Mouse (Mus musculus) left cerebral cortex, adult 2 months (tissue): Measurements from ENCODE around the gene Amigo1. TPM values are rescaled to one million over a fixed set of nuclear protein-coding genes. Genes with fewer than 3 reads are reported as not detected.
A peak's percentile ranks its signal among the peaks of the same experiment; 100 is the strongest.
"Not testable (repeated sequence)": the region's sequence is repeated elsewhere in the genome, so short reads cannot be mapped to it uniquely, and the experiment has no call there.

Experiments used
- DNase-seq, 2 experiments: peaks; one replicate each; pipeline ENCODE4 v3.0.0; 2021 to 2022; ENCODE audit warnings: low spot score in 2 of 2, mixed read lengths in 1 of 2; ENCODE audit errors: extremely low spot score in 1 of 2
- H3K27ac ChIP-seq: fragments of 200-600 bp; 2 replicates; pipeline ENCODE4 v1.8.1; 2022
- H3K4me3 ChIP-seq: fragments of 200-600 bp; 2 replicates; pipeline ENCODE4 v1.8.1; 2022
- CTCF ChIP-seq: fragments of 200-600 bp; IDR thresholded peaks from 2 replicates; pipeline ENCODE4 v1.8.1; 2022; ENCODE audit warnings: antibody characterized with exemption, mild to moderate bottlenecking, moderate library complexity
- intact Hi-C: fragments of 180-260 bp; cut with DNase I; formaldehyde crosslinking; loops from one replicate; pipeline ENCODE4 v1.15.1; 2025
- total RNA-seq, 2 experiments: library from RNA; stranded (reverse); gene quantifications; 2 replicates each; pipeline ENCODE4 v1.2.3; 2021

Gene Amigo1
- total RNA-seq, 2 experiments from 2014 or later: 80.2 to 82.8 TPM

- no peak overlapping the region for H3K27ac ChIP-seq
- H3K4me3 ChIP-seq: no peak overlapping the region
- intact Hi-C loops: no loop called here
- DNase-seq: no peak
- no peak; the same call in 1 of the 2 replicates for TF ChIP-seq CTCF
These were observed 26.3 kb downstream of the Amigo1 start for GRCm38 (mm10) chr3:108212406-108212805.

GRCm38 (mm10) chr3:108214734-108215133 lies 28.6 kb downstream of the Amigo1 start:
- Histone ChIP-seq H3K27ac (no peak overlapping the region), H3K4me3 (no peak overlapping the region)
- no peak for TF ChIP-seq CTCF
- intact Hi-C loops: no loop called here
- DNase-seq: no peak

- Histone ChIP-seq H3K4me3 (no peak overlapping the region), H3K27ac (no peak overlapping the region)
- no peak for DNase-seq
- intact Hi-C loops: no loop called here
- TF ChIP-seq CTCF: no peak
These were observed 34.5 kb downstream of the Amigo1 start for GRCm38 (mm10) chr3:108220661-108221060.

- Histone ChIP-seq H3K27ac (no peak overlapping the region), H3K4me3 (peak overlapping the region; percentile 42)
- TF ChIP-seq CTCF: no peak
- intact Hi-C loops: no loop called here
- DNase-seq: no peak
These were observed 39.8 kb downstream of the Amigo1 start for GRCm38 (mm10) chr3:108225711-108226557.

GRCm38 (mm10) chr3:108226558-108227350 lies 40.6 kb downstream of the Amigo1 start, which contains the start of gene Sypl2:
Gene Sypl2, minus strand, starts transcription at chr3:108226648.
- Histone ChIP-seq H3K27ac (no peak within 1 kb of the TSS), H3K4me3 (peak within 1 kb of the TSS; percentile 42)
- intact Hi-C loops: no loop called here
- DNase-seq: peak in 1 of 2 experiments; percentile 16
- TF ChIP-seq CTCF: no peak

- H3K4me3 ChIP-seq: no peak overlapping the region
- no peak for DNase-seq
- intact Hi-C loops: no loop called here
- TF ChIP-seq CTCF: no peak
- H3K27ac ChIP-seq: no peak overlapping the region
These were observed 41.4 kb downstream of the Amigo1 start for GRCm38 (mm10) chr3:108227521-108227920.

GRCm38 (mm10) chr3:108231646-108232045 lies 45.5 kb downstream of the Amigo1 start:
- TF ChIP-seq CTCF: no peak
- intact Hi-C loops: loop anchor here (2.0 kb wide), 1 partner anchor 21 kb away; the partner anchor contains the start of gene Atxn7l2
- no peak overlapping the region for H3K4me3 ChIP-seq
- no peak overlapping the region for H3K27ac ChIP-seq
- no peak for DNase-seq

- intact Hi-C loops, DNase-seq, H3K4me3 ChIP-seq, H3K27ac ChIP-seq: not testable (repeated sequence)
These were observed 51.5 kb downstream of the Amigo1 start for GRCm38 (mm10) chr3:108237474-108238102.

GRCm38 (mm10) chr3:108241243-108241839 lies 55.2 kb downstream of the Amigo1 start:
- no peak overlapping the region for H3K4me3 ChIP-seq
- H3K27ac ChIP-seq: peak overlapping the region; percentile 61; the same call in 1 of the 2 replicates
- intact Hi-C loops: no loop called here
- TF ChIP-seq CTCF: no peak
- no peak for DNase-seq

Other genes with a start within 250 kb of the Amigo1 start
- gene Gstm6, start 242.6 kb upstream of the Amigo1 start, total RNA-seq: 1 to 10 TPM; 4.7 to 6.7 TPM
- gene Gstm3, start 217.1 kb upstream of the Amigo1 start, total RNA-seq: not detected
- 1 to 10 TPM; 2.0 to 4.6 TPM for gene Gstm2, start 199.9 kb upstream of the Amigo1 start, total RNA-seq
- 100 to 1,000 TPM; 266 to 284 TPM for gene Gstm1, start 168.4 kb upstream of the Amigo1 start, total RNA-seq
- 1 to 10 TPM; 7.8 to 8.0 TPM for gene Gstm4, start 141.4 kb upstream of the Amigo1 start, total RNA-seq
- 10 to 100 TPM; 58.8 to 61.4 TPM for gene Ampd2, start 99.7 kb upstream of the Amigo1 start, total RNA-seq
- gene Gnat2, start 93.5 kb upstream of the Amigo1 start, total RNA-seq: not detected
- 10 to 100 TPM; 26.9 to 28.6 TPM for gene Gnai3, start 40.2 kb upstream of the Amigo1 start, total RNA-seq
- 10 to 100 TPM; 17.0 to 19.0 TPM for gene Gpr61, start 31.5 kb upstream of the Amigo1 start, total RNA-seq
- 10 to 100 TPM; 18.8 to 20.7 TPM for gene Cyb561d1, start 14.9 kb downstream of the Amigo1 start, total RNA-seq
- 10 to 100 TPM; 30.6 to 32.8 TPM for gene Atxn7l2, start 24.6 kb downstream of the Amigo1 start, total RNA-seq
- 1 to 10 TPM; 1.7 to 2.0 TPM for gene Sypl2, start 40.3 kb downstream of the Amigo1 start, total RNA-seq
- 10 to 100 TPM; 64.9 to 80.9 TPM for gene Psma5, start 70.6 kb downstream of the Amigo1 start, total RNA-seq
- gene Sort1, start 97.7 kb downstream of the Amigo1 start, total RNA-seq: 100 to 1,000 TPM; 310 to 316 TPM
- gene Mybphl, start 178.6 kb downstream of the Amigo1 start, total RNA-seq: 1 to 10 TPM in 1 of 2 experiments, not detected in 1; 1.0 TPM
- 10 to 100 TPM; 18.9 to 21.2 TPM for gene Psrc1, start 197.5 kb downstream of the Amigo1 start, total RNA-seq
- 100 to 1,000 TPM; 163 to 185 TPM for gene Celsr2, start 229.2 kb downstream of the Amigo1 start, total RNA-seq